Mouse (Mus musculus): ENCODE measurements at regions not wholly inside any gene's neighbourhood (a gene's known extent, or its start where the extent isn't known, plus 50 kb on each side); places are given as distances from the start of the nearest gene placed in this dataset.

GRCm38 (mm10) chr1:193568586-193569174 is 198.6 kb upstream of the Camk1g start:
- 39% methylated on average over 4 of the region's 4 CpGs for WGBS

DNA sequence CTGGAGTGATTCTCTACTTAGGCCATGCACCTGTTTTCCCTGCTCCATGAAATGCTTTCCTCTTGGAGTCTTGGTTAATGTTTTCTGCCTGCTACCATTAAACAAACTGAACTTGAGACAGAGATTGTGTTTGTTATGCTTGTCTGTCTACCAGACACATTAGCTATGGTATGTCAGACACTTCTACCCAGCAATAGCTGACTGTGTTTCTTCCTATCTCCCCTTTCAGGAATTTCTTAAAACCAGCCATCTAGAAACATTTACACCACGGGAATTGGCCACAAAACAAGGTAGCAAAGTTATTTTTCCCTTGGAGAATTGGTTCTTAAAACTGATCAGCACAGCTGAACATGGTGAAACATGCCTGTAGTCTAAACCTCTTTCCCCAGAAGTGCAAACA is 197.1 kb upstream of the Camk1g start:
- peaks cover 3% of the 10 kb centered on the region; the same call in 1 of the 2 replicates for H3K4me1 ChIP-seq
- ATAC-seq (ENCODE audit: low FRiP score): no peak
- 0 out of 2 replicates have a peak, but pooled peaks cover 6% of the 10 kb centered on the region for H3K27me3 ChIP-seq
- no peak overlapping the region for H3K4me3 ChIP-seq (replicated peaks)
- no peaks in the 10 kb centered on the region for H3K9me3 ChIP-seq
- whole genome bisulfite sequencing: 71% methylated on average over 1 of the region's 1 CpGs
- H3K27ac ChIP-seq: no peak overlapping the region
- no peak overlapping the region for H3K4me2 ChIP-seq
- no peak overlapping the region for H3K9ac ChIP-seq
- no peaks in the 10 kb centered on the region for H3K36me3 ChIP-seq (replicated peaks)

More at GRCm38 (mm10) chr1:193568586-193569174, 198.6 kb upstream of the Camk1g start:
- H3K4me2 ChIP-seq: no peak overlapping the region
- 0 out of 2 replicates have a peak, but pooled peaks cover 6% of the 10 kb centered on the region for H3K27me3 ChIP-seq
- H3K36me3 ChIP-seq (replicated peaks): no peaks in the 10 kb centered on the region
- H3K9ac ChIP-seq: no peak overlapping the region
- peaks cover 3% of the 10 kb centered on the region; the same call in 1 of the 2 replicates for H3K4me1 ChIP-seq
- no peak for ATAC-seq (ENCODE audit: low FRiP score)
- no peak overlapping the region for H3K27ac ChIP-seq
- H3K4me3 ChIP-seq (replicated peaks): no peak overlapping the region
- H3K9me3 ChIP-seq: no peaks in the 10 kb centered on the region

GRCm38 (mm10) chr1:193564225-193564624 is 194.1 kb upstream of the Camk1g start:
- Histone ChIP-seq H3K27ac (no peak overlapping the region), H3K36me3 (replicated peaks) (no peaks in the 10 kb centered on the region), H3K9me3 (no peaks in the 10 kb centered on the region), H3K4me1 (peaks cover 3% of the 10 kb centered on the region; the same call in 1 of the 2 replicates), H3K27me3 (no peaks in the 10 kb centered on the region), H3K9ac (no peak overlapping the region), H3K4me3 (replicated peaks) (no peak overlapping the region), H3K4me2 (no peak overlapping the region)
- 85% methylated on average over 3 of the region's 3 CpGs for WGBS
- ATAC-seq (ENCODE audit: low FRiP score): no peak

DNA sequence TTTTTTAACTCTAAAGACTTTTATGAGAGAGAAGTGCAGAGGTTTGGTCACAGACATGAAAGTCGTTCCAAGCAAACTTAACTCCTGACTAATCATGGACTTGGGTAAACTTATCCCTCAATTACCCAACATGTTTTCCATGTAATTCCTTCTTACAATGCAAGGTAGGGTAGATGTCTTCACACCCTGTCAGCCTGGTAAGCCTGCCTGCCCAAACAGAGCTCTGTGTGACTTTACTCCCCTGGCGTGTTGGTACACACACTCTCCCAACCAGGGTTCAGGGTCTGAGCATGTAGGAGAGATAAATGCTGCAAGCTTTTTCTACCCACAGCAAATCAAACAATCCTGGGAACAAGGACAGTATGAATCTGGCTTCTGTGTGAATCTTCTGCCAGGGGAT is 192.1 kb upstream of the Camk1g start:
- 97% methylated on average over 2 of the region's 2 CpGs for WGBS
- Histone ChIP-seq H3K4me3 (replicated peaks) (no peak overlapping the region), H3K9ac (no peak overlapping the region), H3K27ac (no peak overlapping the region), H3K4me1 (no peaks in the 10 kb centered on the region; the same call in 1 of the 2 replicates), H3K27me3 (no peaks in the 10 kb centered on the region), H3K4me2 (no peak overlapping the region), H3K36me3 (replicated peaks) (no peaks in the 10 kb centered on the region), H3K9me3 (no peaks in the 10 kb centered on the region)
- no peak for ATAC-seq (ENCODE audit: low FRiP score)

- Histone ChIP-seq H3K9ac (no peak overlapping the region), H3K4me1 (no peaks in the 10 kb centered on the region; the same call in 1 of the 2 replicates), H3K9me3 (no peaks in the 10 kb centered on the region), H3K4me3 (replicated peaks) (no peak overlapping the region), H3K27ac (no peak overlapping the region), H3K36me3 (replicated peaks) (no peaks in the 10 kb centered on the region), H3K27me3 (no peaks in the 10 kb centered on the region), H3K4me2 (no peak overlapping the region)
- ATAC-seq (ENCODE audit: low FRiP score): no peak
- WGBS: 23% methylated on average over 4 of the region's 4 CpGs
These were observed 188.0 kb upstream of the Camk1g start for GRCm38 (mm10) chr1:193558122-193558521.

- H3K4me1 ChIP-seq: peaks cover 3% of the 10 kb centered on the region
- H3K27me3 ChIP-seq: no peaks in the 10 kb centered on the region
- no peak overlapping the region for H3K9ac ChIP-seq
- no peaks in the 10 kb centered on the region for H3K36me3 ChIP-seq (replicated peaks)
- H3K4me3 ChIP-seq (replicated peaks): no peak overlapping the region
- ATAC-seq (ENCODE audit: low FRiP score): no peak
- WGBS: 86% methylated on average over 3 of the region's 3 CpGs
- H3K9me3 ChIP-seq: no peaks in the 10 kb centered on the region
- H3K4me2 ChIP-seq: no peak overlapping the region
- no peak overlapping the region for H3K27ac ChIP-seq
These were observed 184.6 kb upstream of the Camk1g start for GRCm38 (mm10) chr1:193554731-193555130.

- H3K27ac ChIP-seq: no peak overlapping the region
- H3K27me3 ChIP-seq: no peaks in the 10 kb centered on the region
- H3K36me3 ChIP-seq (replicated peaks): no peaks in the 10 kb centered on the region
- peaks cover 3% of the 10 kb centered on the region; the same call in 1 of the 2 replicates for H3K4me1 ChIP-seq
- no peak overlapping the region for H3K9ac ChIP-seq
- H3K4me3 ChIP-seq (replicated peaks): no peak overlapping the region
- WGBS: 82% methylated on average over 2 of the region's 2 CpGs
- H3K4me2 ChIP-seq: no peak overlapping the region
- no peaks in the 10 kb centered on the region for H3K9me3 ChIP-seq
- ATAC-seq (ENCODE audit: low FRiP score): no peak
These were observed 182.2 kb upstream of the Camk1g start for GRCm38 (mm10) chr1:193552348-193552747.

GRCm38 (mm10) chr1:193551340-193551739 is 181.2 kb upstream of the Camk1g start:
- Histone ChIP-seq H3K27ac (no peak overlapping the region), H3K4me1 (peaks cover 3% of the 10 kb centered on the region; the same call in 1 of the 2 replicates), H3K4me2 (no peak overlapping the region), H3K4me3 (replicated peaks) (no peak overlapping the region), H3K27me3 (no peaks in the 10 kb centered on the region), H3K36me3 (replicated peaks) (no peaks in the 10 kb centered on the region), H3K9me3 (no peaks in the 10 kb centered on the region), H3K9ac (no peak overlapping the region)
- ATAC-seq (ENCODE audit: low FRiP score): no peak
- 75% methylated on average over 1 of the region's 1 CpGs for WGBS

GRCm38 (mm10) chr1:193550761-193551160 is 180.7 kb upstream of the Camk1g start:
- 66% methylated on average over 2 of the region's 2 CpGs for WGBS
- H3K36me3 ChIP-seq (replicated peaks): no peaks in the 10 kb centered on the region
- H3K9me3 ChIP-seq: no peaks in the 10 kb centered on the region
- ATAC-seq (ENCODE audit: low FRiP score): no peak
- no peaks in the 10 kb centered on the region for H3K27me3 ChIP-seq
- H3K4me3 ChIP-seq (replicated peaks): no peak overlapping the region
- no peak overlapping the region for H3K27ac ChIP-seq
- peaks cover 3% of the 10 kb centered on the region; the same call in 1 of the 2 replicates for H3K4me1 ChIP-seq
- H3K4me2 ChIP-seq: no peak overlapping the region
- no peak overlapping the region for H3K9ac ChIP-seq

GRCm38 (mm10) chr1:193547356-193547755 is 177.3 kb upstream of the Camk1g start:
- ATAC-seq (ENCODE audit: low FRiP score): no peak
- peaks cover 14% of the 10 kb centered on the region for H3K4me1 ChIP-seq
- no peak overlapping the region for H3K9ac ChIP-seq
- H3K4me2 ChIP-seq: no peak overlapping the region
- no peaks in the 10 kb centered on the region for H3K36me3 ChIP-seq (replicated peaks)
- no peak overlapping the region for H3K4me3 ChIP-seq (replicated peaks)
- no peaks in the 10 kb centered on the region for H3K9me3 ChIP-seq
- H3K27ac ChIP-seq: no peak overlapping the region
- no peaks in the 10 kb centered on the region for H3K27me3 ChIP-seq
- 87% methylated on average over 2 of the region's 2 CpGs for WGBS

DNA sequence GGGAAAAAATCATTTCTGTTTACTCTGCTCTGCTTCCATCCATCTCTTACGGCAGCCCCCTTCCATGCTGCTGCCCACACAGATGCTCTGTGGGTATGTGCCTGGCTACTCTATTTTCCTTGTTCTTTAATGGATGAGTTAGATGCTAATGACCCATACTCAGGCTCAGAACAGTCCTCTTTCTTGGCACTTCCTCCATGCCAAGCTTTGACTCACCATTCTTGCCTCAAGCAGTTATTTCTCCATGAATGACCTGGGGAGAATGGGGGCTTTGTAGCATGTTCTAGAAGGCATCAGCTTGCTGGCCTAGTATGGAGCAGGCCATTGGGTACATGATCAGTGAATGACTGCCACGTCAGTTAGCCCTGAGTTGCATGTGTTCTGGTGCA is 175.9 kb upstream of the Camk1g start:
- H3K4me2 ChIP-seq: no peak overlapping the region
- H3K9ac ChIP-seq: no peak overlapping the region
- H3K27ac ChIP-seq: no peak overlapping the region
- WGBS: 88% methylated on average over 2 of the region's 2 CpGs
- ATAC-seq (ENCODE audit: low FRiP score): no peak
- H3K36me3 ChIP-seq (replicated peaks): no peaks in the 10 kb centered on the region
- H3K27me3 ChIP-seq: no peaks in the 10 kb centered on the region
- no peaks in the 10 kb centered on the region for H3K9me3 ChIP-seq
- peaks cover 21% of the 10 kb centered on the region for H3K4me1 ChIP-seq
- no peak overlapping the region for H3K4me3 ChIP-seq (replicated peaks)

GRCm38 (mm10) chr1:193545406-193546043 is 175.4 kb upstream of the Camk1g start:
- Histone ChIP-seq H3K27me3 (no peaks in the 10 kb centered on the region), H3K4me3 (replicated peaks) (no peak overlapping the region), H3K4me1 (peaks cover 20% of the 10 kb centered on the region; the same call in 1 of the 2 replicates), H3K36me3 (replicated peaks) (no peaks in the 10 kb centered on the region), H3K27ac (no peak overlapping the region), H3K9ac (no peak overlapping the region), H3K9me3 (no peaks in the 10 kb centered on the region), H3K4me2 (no peak overlapping the region)
- 29% methylated on average over 4 of the region's 4 CpGs for WGBS
- ATAC-seq (ENCODE audit: low FRiP score): no peak

- Histone ChIP-seq H3K9ac (no peak overlapping the region), H3K27me3 (no peaks in the 10 kb centered on the region), H3K4me3 (replicated peaks) (no peak overlapping the region), H3K36me3 (replicated peaks) (no peaks in the 10 kb centered on the region), H3K27ac (no peak overlapping the region), H3K4me1 (peaks cover 20% of the 10 kb centered on the region; the same call in 1 of the 2 replicates), H3K9me3 (no peaks in the 10 kb centered on the region), H3K4me2 (no peak overlapping the region)
- ATAC-seq (ENCODE audit: low FRiP score): no peak
These were observed 174.7 kb upstream of the Camk1g start for GRCm38 (mm10) chr1:193544804-193545203.

All from forebrain, embryonic 12.5 days (tissue).